Mouse (Mus musculus): Measurements from ENCODE around the gene Tmem106a. TPM values are rescaled to one million over a fixed set of nuclear protein-coding genes. Genes with fewer than 3 reads are reported as not detected.
"Not testable (repeated sequence)": the region's sequence is repeated elsewhere in the genome, so short reads cannot be mapped to it uniquely, and the experiment has no call there.

The Tmem106a gene
- total RNA-seq, 1 experiment = 5.8 TPM

GRCm38 (mm10) chr11:101626649-101626994, 44.6 kb downstream of the Tmem106a start:
- Histone ChIP-seq H3K9me3 (ENCODE audit: control insufficient read depth, insufficient read depth, low read depth, low read length) (peaks cover 7% of the 10 kb centered on the region; the same call in 1 of the 2 replicates), H3K4me3 (ENCODE audit: insufficient read depth in 1 of 2, low read depth in 1 of 2, low read length in 2 of 2, poor library complexity in 1 of 2, severe bottlenecking in 1 of 2) (peak overlapping the region; percentile 4 to 34), H3K9ac (ENCODE audit: insufficient read depth, low read depth, low read length, poor library complexity, severe bottlenecking) (peak overlapping the region; percentile 74), H3K27ac (ENCODE audit: insufficient read depth, low read depth, low read length, poor library complexity, severe bottlenecking) (peak overlapping the region; percentile 81), H3K4me1 (ENCODE audit: control insufficient read depth in 2 of 2, insufficient read depth in 2 of 2, low read length in 2 of 2, poor library complexity in 1 of 2) (peaks cover 0 to 3% of the 10 kb centered on the region in 2 experiments; a peak in 2 of 4 replicates), H3K36me3 (ENCODE audit: control insufficient read depth, insufficient read depth, low read length, poor library complexity, severe bottlenecking) (peaks cover 17% of the 10 kb centered on the region)
- TF ChIP-seq ZNF384 (IDR thresholded peaks at IDR 0.05; ENCODE audit: low read depth, low read length) (no peak), MAFK (IDR thresholded peaks at IDR 0.05; ENCODE audit: insufficient read depth, low read depth, low read length) (no peak), HCFC1 (IDR thresholded peaks at IDR 0.05; ENCODE audit: borderline replicate concordance, insufficient read depth, low read length) (no peak)
- DNase-seq (ENCODE audit: low read depth, low spot score) = no peak
- in situ Hi-C loops (cut with MboI; ENCODE audit: low sequenced_read_pairs in 2 of 2, unreplicated experiment in 2 of 2) = no loop called here

DNA sequence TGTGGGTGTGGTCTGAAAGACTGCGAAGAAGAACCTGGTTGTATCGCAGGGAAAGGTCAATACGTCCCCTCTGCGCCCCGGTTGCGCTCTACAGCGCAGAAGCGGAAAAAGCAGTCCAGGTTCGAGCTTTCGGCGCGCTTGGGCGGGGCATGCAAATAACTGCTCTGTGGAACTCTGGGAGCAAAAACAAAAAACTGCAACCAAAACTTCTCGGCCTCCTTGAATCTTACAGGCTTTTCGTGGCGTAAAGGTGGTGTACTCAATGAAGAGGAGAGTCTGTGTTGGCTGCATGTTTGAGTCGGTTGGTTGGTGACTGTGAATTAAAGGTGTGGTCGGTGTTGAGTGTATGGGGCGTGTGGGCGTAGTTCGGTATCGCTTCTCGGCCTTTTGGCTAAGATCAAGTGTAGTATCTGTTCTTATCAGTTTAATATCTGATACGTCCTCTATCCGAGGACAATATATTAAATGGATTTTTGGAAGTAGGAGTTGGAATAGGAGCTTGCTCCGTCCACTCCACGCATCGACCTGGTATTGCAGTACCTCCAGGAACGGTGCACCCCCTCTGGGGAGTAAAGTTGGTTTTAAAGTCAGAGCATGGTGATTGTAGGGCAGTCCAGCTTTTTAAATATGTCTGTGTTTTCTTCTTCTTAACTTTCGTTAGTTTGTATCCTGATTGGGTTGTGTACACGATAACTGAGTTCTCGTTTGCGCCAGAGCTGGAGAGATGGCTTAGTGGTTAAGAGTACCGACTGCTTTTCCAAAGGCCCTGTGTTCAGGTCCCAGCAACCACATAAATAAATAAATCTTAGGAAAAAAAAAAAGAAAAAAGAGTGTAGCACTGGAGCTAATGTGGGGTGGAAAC, 45.2 kb downstream of the Tmem106a start, which contains the start of gene Rdm1:
TSS of gene Rdm1 (plus strand) at position 201 of the 862 bp plus-strand sequence.
- in situ Hi-C loops (cut with MboI; ENCODE audit: low sequenced_read_pairs in 2 of 2, unreplicated experiment in 2 of 2) = no loop called here
- peaks cover 21% of the 10 kb centered on the region for H3K36me3 ChIP-seq (ENCODE audit: control insufficient read depth, insufficient read depth, low read length, poor library complexity, severe bottlenecking)
- TF ChIP-seq HCFC1 (IDR thresholded peaks at IDR 0.05; ENCODE audit: borderline replicate concordance, insufficient read depth, low read length) = peak; percentile 62; the same call in 1 of the 2 replicates
- no peak for TF ChIP-seq CHD2 (IDR thresholded peaks at IDR 0.05; ENCODE audit: low read depth, low read length)
- no peak for TF ChIP-seq MAFK (IDR thresholded peaks at IDR 0.05; ENCODE audit: insufficient read depth, low read depth, low read length)
- TF ChIP-seq ZNF384 (IDR thresholded peaks at IDR 0.05; ENCODE audit: low read depth, low read length) = peak; percentile 90
- TF ChIP-seq ZC3H11A (IDR thresholded peaks at IDR 0.05; ENCODE audit: borderline replicate concordance, low read depth, low read length) = no peak
- peak within 1 kb of the TSS; percentile 61 to 67 for H3K4me3 ChIP-seq (ENCODE audit: insufficient read depth in 1 of 2, low read depth in 1 of 2, low read length in 2 of 2, poor library complexity in 1 of 2, severe bottlenecking in 1 of 2)
- peaks cover 3% of the 10 kb centered on the region; the same call in 1 of the 2 replicates for H3K9me3 ChIP-seq (ENCODE audit: control insufficient read depth, insufficient read depth, low read depth, low read length)
- peaks cover 0 to 3% of the 10 kb centered on the region in 2 experiments; a peak in 2 of 4 replicates for H3K4me1 ChIP-seq (ENCODE audit: control insufficient read depth in 2 of 2, insufficient read depth in 2 of 2, low read length in 2 of 2, poor library complexity in 1 of 2)
- DNase-seq (ENCODE audit: low read depth, low spot score) = peak; percentile 94
- H3K9ac ChIP-seq (ENCODE audit: insufficient read depth, low read depth, low read length, poor library complexity, severe bottlenecking) = peak within 1 kb of the TSS; percentile 87
- peak within 1 kb of the TSS; percentile 100 for H3K27ac ChIP-seq (ENCODE audit: insufficient read depth, low read depth, low read length, poor library complexity, severe bottlenecking)

GRCm38 (mm10) chr11:101627857-101628559, 46.0 kb downstream of the Tmem106a start:
- in situ Hi-C loops (cut with MboI; ENCODE audit: low sequenced_read_pairs in 2 of 2, unreplicated experiment in 2 of 2) = no loop called here
- H3K4me3 ChIP-seq (ENCODE audit: insufficient read depth in 1 of 2, low read depth in 1 of 2, low read length in 2 of 2, poor library complexity in 1 of 2, severe bottlenecking in 1 of 2) = peak overlapping the region; percentile 61 to 67
- H3K9ac ChIP-seq (ENCODE audit: insufficient read depth, low read depth, low read length, poor library complexity, severe bottlenecking) = peak overlapping the region; percentile 87
- peak overlapping the region; percentile 100 for H3K27ac ChIP-seq (ENCODE audit: insufficient read depth, low read depth, low read length, poor library complexity, severe bottlenecking)
- peaks cover 0 to 5% of the 10 kb centered on the region in 2 experiments; a peak in 2 of 4 replicates for H3K4me1 ChIP-seq (ENCODE audit: control insufficient read depth in 2 of 2, insufficient read depth in 2 of 2, low read length in 2 of 2, poor library complexity in 1 of 2)
- peaks cover 2% of the 10 kb centered on the region; the same call in 1 of the 2 replicates for H3K9me3 ChIP-seq (ENCODE audit: control insufficient read depth, insufficient read depth, low read depth, low read length)
- H3K36me3 ChIP-seq (ENCODE audit: control insufficient read depth, insufficient read depth, low read length, poor library complexity, severe bottlenecking) = peaks cover 23% of the 10 kb centered on the region
- no peak for TF ChIP-seq HCFC1 (IDR thresholded peaks at IDR 0.05; ENCODE audit: borderline replicate concordance, insufficient read depth, low read length)
- TF ChIP-seq ZNF384 (IDR thresholded peaks at IDR 0.05; ENCODE audit: low read depth, low read length) = no peak
- TF ChIP-seq MAFK (IDR thresholded peaks at IDR 0.05; ENCODE audit: insufficient read depth, low read depth, low read length) = no peak
- TF ChIP-seq ZC3H11A (IDR thresholded peaks at IDR 0.05; ENCODE audit: borderline replicate concordance, low read depth, low read length) = no peak
- no peak for TF ChIP-seq CHD2 (IDR thresholded peaks at IDR 0.05; ENCODE audit: low read depth, low read length)
- DNase-seq (ENCODE audit: low read depth, low spot score) = peak; percentile 90

GRCm38 (mm10) chr11:101628733-101629417, 46.8 kb downstream of the Tmem106a start:
- DNase-seq (ENCODE audit: low read depth, low spot score); H3K9me3 ChIP-seq (ENCODE audit: control insufficient read depth, insufficient read depth, low read depth, low read length); H3K4me1 ChIP-seq (ENCODE audit: control insufficient read depth in 2 of 2, insufficient read depth in 2 of 2, low read length in 2 of 2, poor library complexity in 1 of 2); H3K27ac ChIP-seq (ENCODE audit: insufficient read depth, low read depth, low read length, poor library complexity, severe bottlenecking); in situ Hi-C loops (cut with MboI; ENCODE audit: low sequenced_read_pairs in 2 of 2, unreplicated experiment in 2 of 2): not testable (repeated sequence)
- Histone ChIP-seq H3K9ac (ENCODE audit: insufficient read depth, low read depth, low read length, poor library complexity, severe bottlenecking) (peak overlapping the region; percentile 35; the same call in 1 of the 2 replicates), H3K36me3 (ENCODE audit: control insufficient read depth, insufficient read depth, low read length, poor library complexity, severe bottlenecking) (peaks cover 31% of the 10 kb centered on the region), H3K4me3 (ENCODE audit: insufficient read depth in 1 of 2, low read depth in 1 of 2, low read length in 2 of 2, poor library complexity in 1 of 2, severe bottlenecking in 1 of 2) (peak overlapping the region in 1 of 2 experiments; percentile 61; a peak in 2 of 4 replicates)

Measured in ES-E14 (cell line).